Mouse (Mus musculus) E14TG2a.4 (cell line): ENCODE results near the gene Ush2a.

Source experiments
- CTCF ChIP-seq: conservative IDR thresholded peaks from 2 replicates; pipeline ENCODE4 v1.5.1; 2014; ENCODE audit warnings: low read length
- NANOG ChIP-seq: IDR thresholded peaks from 2 replicates; pipeline ENCODE4 v1.6.1; 2014; ENCODE audit warnings: borderline replicate concordance, low read length, mixed read lengths
- POU5F1 ChIP-seq: IDR thresholded peaks from 2 replicates; pipeline ENCODE4 v1.6.1; 2014; ENCODE audit warnings: low read length, borderline replicate concordance

- TF ChIP-seq CTCF (no peak), POU5F1 (no peak), NANOG (no peak)
Measured at GRCm38 (mm10) chr1:188896906-188897551, 635.2 kb downstream of the Ush2a start.
